Mouse (Mus musculus): ENCODE data around the gene Zfp423.

Gene Zfp423

DNA sequence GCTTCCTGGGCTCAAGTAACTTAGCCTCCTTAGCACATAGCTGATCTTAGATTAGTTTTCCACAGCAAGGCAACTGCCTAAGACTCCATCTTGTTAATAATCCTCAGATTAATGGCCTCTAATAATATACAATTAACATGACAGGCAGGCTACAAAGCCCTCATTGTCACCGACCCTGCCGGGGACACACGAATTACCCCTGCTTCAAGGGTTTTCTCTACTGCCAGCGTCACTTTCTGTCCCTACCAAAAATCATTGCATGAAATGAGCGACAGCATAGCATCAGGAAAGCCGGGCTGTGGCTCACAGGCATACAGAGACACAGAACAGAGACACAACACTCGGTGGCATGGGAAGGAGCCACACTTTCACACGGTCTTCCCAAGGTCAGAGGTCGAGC, 262.3 kb downstream of the Zfp423 start:
- DNase-seq (ENCODE audit: low spot score): no peak

DNA sequence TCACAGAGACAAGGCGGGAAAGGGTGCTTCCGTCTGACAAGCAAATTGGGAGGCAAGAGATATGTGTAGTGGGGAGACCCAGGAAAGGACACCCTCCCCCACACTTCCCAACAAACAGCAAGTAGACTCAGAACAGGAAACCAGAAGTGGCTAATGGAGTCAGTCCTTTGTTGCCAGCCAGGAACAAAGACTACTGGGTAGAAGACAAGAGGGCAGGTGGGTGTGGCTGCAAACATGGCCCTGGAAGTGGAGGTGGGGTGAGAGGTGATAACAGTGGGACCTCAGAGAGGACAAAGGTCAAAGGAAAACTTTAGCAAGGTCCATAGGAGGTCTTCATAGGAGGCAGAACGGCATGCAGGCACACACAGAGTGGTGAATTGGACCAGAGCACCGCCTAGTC, 265.7 kb downstream of the Zfp423 start:
- DNase-seq (ENCODE audit: low spot score): no peak

DNA sequence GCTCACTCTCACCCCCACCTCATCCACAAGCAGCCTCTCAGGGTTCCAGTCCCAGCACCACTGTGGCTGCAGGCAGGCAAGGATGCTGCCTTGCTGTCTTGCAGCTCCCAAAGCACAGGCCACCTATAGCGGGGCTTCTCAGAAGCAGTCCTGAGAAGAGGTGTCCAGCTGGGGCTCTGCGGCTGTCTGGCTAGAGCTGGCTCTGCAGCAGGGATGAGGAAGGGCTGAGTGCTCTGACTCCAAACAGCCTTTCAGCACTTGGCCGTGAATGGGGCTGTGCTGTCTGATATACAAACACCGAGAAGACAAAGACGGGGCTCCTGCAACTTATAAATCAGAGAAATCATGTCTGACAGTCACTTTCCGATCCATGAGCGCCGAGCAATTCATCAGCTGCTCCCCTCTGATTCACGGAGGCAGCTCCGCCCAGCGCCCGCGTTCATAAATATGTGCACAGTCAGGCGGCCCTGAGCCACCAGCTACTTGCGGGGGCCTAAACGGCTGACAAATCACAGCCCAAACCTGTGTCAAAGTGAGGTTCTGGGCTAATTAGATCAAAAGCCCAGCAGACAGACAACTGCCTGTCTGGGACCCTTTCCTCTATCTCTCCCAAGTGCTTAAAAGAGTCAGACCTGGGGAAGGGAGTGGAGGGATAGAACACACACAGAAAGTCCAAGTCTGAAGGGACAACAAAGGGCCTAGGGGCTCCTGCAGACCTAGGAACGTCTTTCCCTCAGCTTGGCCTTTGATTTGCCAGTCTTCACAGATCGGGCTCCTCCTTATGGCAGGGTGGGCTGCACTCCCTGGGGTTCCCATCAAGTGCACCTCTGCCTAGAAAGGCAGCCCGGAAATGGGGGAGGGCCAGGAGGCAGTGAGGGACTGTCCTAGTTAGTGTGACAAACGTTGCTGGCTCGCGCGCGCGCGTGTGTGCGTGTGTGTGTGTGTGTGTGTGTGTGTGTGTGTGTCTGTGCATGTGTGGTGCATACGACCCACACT, 269.0 kb downstream of the Zfp423 start:
- peak; percentile 11 for DNase-seq (ENCODE audit: low spot score)

DNA sequence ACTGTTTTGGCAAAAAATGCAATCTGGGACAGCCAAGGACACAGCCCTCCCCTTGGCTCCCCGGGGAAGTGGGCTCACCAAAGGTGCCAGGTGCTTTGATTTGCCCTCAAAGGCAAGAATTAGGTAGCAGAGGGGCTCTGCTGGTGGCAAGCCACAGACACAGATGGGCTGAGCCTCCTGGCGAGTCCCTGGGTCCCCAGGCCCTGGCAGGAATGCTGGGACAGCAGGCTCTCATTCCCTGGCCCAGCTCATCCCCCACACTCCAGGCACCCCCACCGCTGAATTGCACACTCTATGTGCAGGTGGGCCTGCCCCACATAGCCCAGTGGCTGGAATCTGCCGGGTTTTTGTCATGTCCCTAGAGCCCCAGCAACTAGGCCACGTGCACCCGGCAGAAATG, 270.2 kb downstream of the Zfp423 start:
- no peak for DNase-seq (ENCODE audit: low spot score)

GRCm38 (mm10) chr8:87688348-87688747, 271.0 kb downstream of the Zfp423 start:
- no peak for DNase-seq (ENCODE audit: low spot score)

DNA sequence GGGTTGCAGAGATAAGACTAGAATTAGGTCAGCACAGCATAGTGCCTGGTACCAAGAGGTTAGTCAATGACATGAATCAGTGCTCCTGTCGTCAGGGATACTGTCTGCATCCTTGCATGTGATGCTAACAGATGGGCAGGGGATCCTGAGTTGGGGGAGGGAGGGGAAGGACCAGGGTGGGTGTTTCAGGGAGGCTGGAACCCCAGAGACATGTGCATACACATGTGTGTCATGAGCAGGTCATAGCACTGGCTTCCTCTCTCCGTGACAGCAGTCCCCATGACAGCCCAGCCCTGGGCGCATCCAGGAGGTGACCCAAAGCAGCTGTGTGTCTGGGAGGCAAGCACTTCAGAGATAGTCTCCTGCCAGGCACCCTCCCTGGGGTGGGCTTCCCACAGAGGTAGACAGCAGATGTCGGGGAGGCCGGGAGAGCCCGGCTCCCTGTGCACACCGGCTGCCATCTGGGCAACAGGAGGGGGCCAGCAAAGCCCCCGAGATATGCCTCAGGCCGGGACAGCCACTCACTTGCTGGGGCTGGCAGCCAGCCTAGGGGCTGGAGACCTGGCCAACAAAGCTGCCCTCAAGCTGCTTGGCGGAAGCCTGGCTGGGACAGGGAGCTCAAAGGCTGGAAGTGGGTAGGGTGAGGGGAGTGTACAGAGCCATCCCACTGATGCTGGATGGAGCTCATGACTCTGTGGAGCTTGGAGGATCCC, 272.3 kb downstream of the Zfp423 start:
- DNase-seq (ENCODE audit: low spot score): no peak

DNA sequence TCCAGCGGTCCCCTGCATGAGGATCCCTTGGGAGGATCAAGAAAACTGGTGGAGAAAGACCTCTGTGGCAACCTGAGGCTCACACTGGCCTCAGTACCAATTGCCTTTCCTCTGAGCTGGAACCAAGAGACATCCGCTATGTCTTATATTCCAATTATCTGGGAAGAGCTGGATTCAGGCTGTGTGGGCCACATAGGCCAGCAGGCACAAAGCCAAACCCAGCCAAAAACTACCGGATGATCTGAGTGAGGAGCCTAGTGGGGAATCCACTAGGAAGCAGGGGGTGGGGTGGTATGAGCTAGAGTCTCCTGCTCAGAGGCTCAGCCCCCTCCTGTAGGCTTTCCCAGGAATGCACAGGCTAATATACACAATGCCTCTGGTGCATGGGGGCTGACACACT, 273.4 kb downstream of the Zfp423 start:
- DNase-seq (ENCODE audit: low spot score): no peak

DNA sequence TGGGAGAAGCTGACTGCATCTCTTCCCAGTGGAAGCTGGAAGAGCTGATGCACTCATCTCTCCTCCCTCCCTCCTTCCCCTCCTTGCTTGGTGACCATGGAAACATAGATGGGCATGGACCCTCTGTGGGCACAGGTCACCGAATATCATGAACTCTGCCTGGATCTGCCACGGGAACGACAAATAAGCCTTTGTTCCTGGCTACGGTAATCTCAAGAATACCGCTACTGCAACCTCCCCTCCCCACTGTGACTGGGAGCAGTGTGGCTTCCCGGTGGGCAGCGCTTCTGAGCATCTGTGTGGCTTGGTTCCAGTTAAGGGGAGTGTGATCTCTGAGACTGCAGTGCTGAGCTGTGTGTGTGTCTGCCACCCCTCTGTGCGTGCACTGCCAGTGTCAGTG, 274.0 kb downstream of the Zfp423 start:
- DNase-seq (ENCODE audit: low spot score): no peak

GRCm38 (mm10) chr8:87682066-87682465, 277.3 kb downstream of the Zfp423 start:
- no peak for DNase-seq (ENCODE audit: low spot score)

- DNase-seq (ENCODE audit: low spot score): no peak
Measured at GRCm38 (mm10) chr8:87680034-87680433, 279.4 kb downstream of the Zfp423 start.

GRCm38 (mm10) chr8:87679431-87680003, 279.9 kb downstream of the Zfp423 start:
- DNase-seq (ENCODE audit: low spot score): no peak

GRCm38 (mm10) chr8:87675411-87675810, 284.0 kb downstream of the Zfp423 start:
- DNase-seq (ENCODE audit: low spot score): no peak

GRCm38 (mm10) chr8:87674157-87674556, 285.2 kb downstream of the Zfp423 start:
- DNase-seq (ENCODE audit: low spot score): no peak

- DNase-seq (ENCODE audit: low spot score): no peak
Measured at GRCm38 (mm10) chr8:87672214-87672613, 287.2 kb downstream of the Zfp423 start.

DNA sequence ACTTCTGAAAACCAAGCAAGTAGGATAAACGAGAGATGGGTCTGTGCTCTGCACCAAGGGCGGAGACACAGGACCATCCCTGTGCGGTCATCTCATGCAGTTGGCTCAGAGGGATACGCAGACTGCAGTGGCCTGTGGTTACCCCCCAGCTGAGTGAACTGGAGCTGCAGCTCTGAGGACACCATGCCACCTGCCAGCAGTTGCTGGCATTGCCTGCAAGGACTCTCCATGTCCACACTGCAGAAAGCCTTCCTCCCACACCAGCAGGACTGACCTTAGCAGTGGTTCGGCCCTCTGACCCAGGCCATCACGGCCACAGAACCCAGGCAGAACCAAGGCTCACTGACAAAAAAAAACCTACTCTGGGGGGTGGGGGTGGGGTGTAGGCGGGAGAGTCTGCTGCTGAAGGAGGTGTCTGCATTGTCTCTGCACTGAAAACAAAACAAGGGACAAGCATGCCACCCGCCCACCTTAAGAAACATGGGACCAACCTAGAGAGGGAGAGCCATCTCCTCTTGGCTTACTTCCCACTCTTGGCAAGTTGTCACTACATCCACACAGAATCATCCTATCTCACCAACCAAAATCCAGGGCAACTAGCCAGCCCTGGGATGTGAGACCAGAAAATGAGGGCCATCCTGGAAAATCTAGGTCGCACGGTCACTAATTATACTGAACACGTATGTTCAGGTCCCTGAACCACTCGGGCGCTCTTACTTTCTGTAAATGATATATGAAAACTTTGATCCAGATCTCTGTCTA, 288.0 kb downstream of the Zfp423 start:
- DNase-seq (ENCODE audit: low spot score): no peak

- DNase-seq (ENCODE audit: low spot score): no peak
Measured at GRCm38 (mm10) chr8:87670232-87670631, 289.2 kb downstream of the Zfp423 start.

DNA sequence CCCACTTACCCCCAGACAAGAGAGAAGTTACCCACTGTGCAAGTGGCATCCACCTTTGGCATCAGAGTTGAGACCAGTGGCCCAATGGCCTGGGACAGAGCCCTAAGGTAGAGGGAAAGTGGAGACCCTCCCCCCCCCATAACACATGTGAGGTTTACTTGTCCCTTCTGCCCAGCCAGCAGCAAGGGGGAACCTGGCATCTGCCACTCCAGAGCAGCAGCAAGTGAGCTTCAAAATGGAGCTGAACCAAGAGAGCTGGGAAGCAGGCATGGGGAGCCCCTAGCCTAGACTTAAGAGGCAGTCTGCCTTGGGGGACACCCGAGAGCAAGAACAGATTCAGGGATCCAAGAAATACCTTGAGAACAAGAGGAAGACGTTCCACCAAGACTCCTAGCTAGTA, 290.7 kb downstream of the Zfp423 start:
- no peak for DNase-seq (ENCODE audit: low spot score)

DNA sequence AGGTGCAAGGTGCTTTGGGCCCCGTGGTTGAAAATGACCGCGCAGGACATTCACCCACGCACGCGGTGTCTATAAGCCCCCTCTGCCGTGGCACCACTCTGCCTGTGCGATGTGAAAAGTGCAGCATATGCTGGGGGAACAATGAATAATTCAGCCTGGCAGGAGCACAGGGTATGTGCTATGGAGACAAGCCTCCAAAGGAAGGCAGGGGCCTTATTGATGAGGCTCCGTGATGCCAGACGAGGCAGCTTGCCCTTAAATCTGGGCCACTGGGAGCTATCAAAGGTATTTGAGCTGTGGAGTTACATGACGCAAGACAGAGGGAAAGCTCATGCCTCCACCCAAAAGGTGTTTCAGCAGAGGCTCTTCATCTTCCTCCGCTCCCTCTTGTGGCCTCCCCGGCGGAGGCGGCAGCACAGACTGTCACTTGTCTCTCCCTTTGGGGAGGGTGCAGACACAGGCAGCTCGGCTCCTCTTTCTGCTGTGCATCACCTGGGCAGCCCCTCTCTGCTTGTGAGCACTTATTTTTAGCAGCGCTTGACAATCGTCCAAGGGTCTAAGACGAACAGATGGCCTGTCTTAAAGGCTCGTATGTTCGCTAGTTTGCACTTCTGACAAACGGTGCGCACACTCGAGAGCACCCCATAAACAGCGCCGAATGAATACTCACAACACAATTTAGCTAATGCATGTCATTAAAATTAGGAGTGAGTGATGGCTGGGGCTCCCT, 291.3 kb downstream of the Zfp423 start:
- no peak for DNase-seq (ENCODE audit: low spot score)

DNA sequence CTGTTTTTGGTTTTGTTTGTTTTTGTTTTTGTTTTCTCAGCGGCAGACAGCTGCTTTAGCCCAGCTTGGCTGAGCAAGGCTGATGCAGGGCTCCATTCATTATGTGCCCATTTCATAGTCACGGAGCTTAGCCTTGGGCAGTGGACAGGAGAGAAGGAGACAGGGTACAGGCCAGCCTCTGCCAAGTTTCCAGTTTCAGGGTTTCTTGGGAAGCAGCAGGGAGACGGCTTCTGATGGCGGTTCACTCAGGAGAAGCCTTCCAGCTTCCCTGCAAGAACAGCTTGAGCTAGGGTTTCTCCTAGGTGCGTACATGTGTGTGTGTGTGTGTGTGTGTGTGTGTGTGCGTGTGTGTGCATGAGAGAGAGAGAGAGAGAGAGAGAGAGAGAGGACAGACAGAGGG, 292.1 kb downstream of the Zfp423 start:
- DNase-seq (ENCODE audit: low spot score): no peak

- no peak for DNase-seq (ENCODE audit: low spot score)
Measured at GRCm38 (mm10) chr8:87665337-87665736, 294.1 kb downstream of the Zfp423 start.

- DNase-seq (ENCODE audit: low spot score): no peak
Measured at GRCm38 (mm10) chr8:87664217-87664509, 295.2 kb downstream of the Zfp423 start.

All from urinary bladder, postnatal 14 days (tissue).